Mouse (Mus musculus) liver, embryonic 12.5 days (tissue): ENCODE measurements around the gene Emc9. TPM values are rescaled to one million over a fixed set of nuclear protein-coding genes. Genes with fewer than 3 reads are reported as not detected.

Source experiments
- ATAC-seq: fragments of 200-750 bp; cut with Nextera tagmentation; 2 replicates; pipeline ENCODE4 v1.8.0; 2017; ENCODE audit warnings: moderate number of reproducible peaks, mild to moderate bottlenecking, moderate library complexity
- H3K27ac ChIP-seq: fragments of 300-500 bp; sonication (generic); 2 replicates; pipeline ENCODE4 v1.5.1; 2016; ENCODE audit warnings: mild to moderate bottlenecking
- H3K27me3 ChIP-seq: fragments of 300-500 bp; sonication (generic); replicated peaks from 2 replicates; pipeline ENCODE4 v1.6.1; 2016; ENCODE audit warnings: mild to moderate bottlenecking, moderate library complexity
- H3K36me3 ChIP-seq: fragments of 300-500 bp; sonication (generic); 2 replicates; pipeline ENCODE4 v1.6.1; 2016; ENCODE audit warnings: mild to moderate bottlenecking, moderate library complexity
- H3K4me1 ChIP-seq: fragments of 300-500 bp; sonication (generic); 2 replicates; pipeline ENCODE4 v1.6.1; 2016
- H3K4me2 ChIP-seq: fragments of 300-500 bp; sonication (generic); 2 replicates; pipeline ENCODE4 v1.6.1; 2016; ENCODE audit warnings: mild to moderate bottlenecking, moderate library complexity
- H3K4me3 ChIP-seq: fragments of 300-500 bp; sonication (generic); 2 replicates; pipeline ENCODE4 v1.5.1; 2016; ENCODE audit warnings: mild to moderate bottlenecking, moderate library complexity
- H3K9ac ChIP-seq: fragments of 300-500 bp; sonication (generic); 2 replicates; pipeline ENCODE4 v1.6.1; 2016; ENCODE audit warnings: mild to moderate bottlenecking, moderate library complexity
- H3K9me3 ChIP-seq: fragments of 300-500 bp; sonication (generic); replicated peaks from 2 replicates; pipeline ENCODE4 v1.6.1; 2016; ENCODE audit warnings: mild to moderate bottlenecking, moderate library complexity
- WGBS: fragments of 180-500 bp; shearing (Covaris S2); methylation state at CpG from one replicate; pipeline ENCODE4 v1.1.7; 2016; ENCODE audit not compliant: insufficient replicate concordance; 5-methylcytosine and 5-hydroxymethylcytosine counted together
- polyA plus RNA-seq: library from polyadenylated mRNA; unstranded; fragments of >200 nt; fragmentation: Nextera tagmentation; extraction: Ambion mirVana; gene quantifications from 2 replicates; pipeline ENCODE4 v1.2.1, GENCODE M21; 2016

The Emc9 gene
- polyA plus RNA-seq, 1 experiment from 2014 or later = 28.7 TPM

GRCm38 (mm10) chr14:55589271-55589670 lies 4.2 kb upstream of the Emc9 start:
- Histone ChIP-seq H3K36me3 (peaks cover 35% of the 10 kb centered on the region), H3K4me2 (peak overlapping the region; percentile 93; the same call in 1 of the 2 replicates), H3K9me3 (no peaks in the 10 kb centered on the region), H3K9ac (no peak overlapping the region), H3K4me3 (no peak overlapping the region), H3K4me1 (peaks cover 80% of the 10 kb centered on the region), H3K27me3 (no peaks in the 10 kb centered on the region), H3K27ac (no peak overlapping the region; the same call in 1 of the 2 replicates)
- no peak for ATAC-seq
- WGBS = 89% methylated on average over 5 of the region's 5 CpGs

GRCm38 (mm10) chr14:55586149-55586548 lies 1.0 kb upstream of the Emc9 start:
- Histone ChIP-seq H3K27me3 (no peaks in the 10 kb centered on the region), H3K4me1 (peaks cover 80% of the 10 kb centered on the region), H3K9ac (peak overlapping the region; percentile 79), H3K36me3 (peaks cover 42% of the 10 kb centered on the region), H3K27ac (peak overlapping the region; percentile 97), H3K4me2 (peak overlapping the region; percentile 99), H3K9me3 (no peaks in the 10 kb centered on the region), H3K4me3 (peak overlapping the region; percentile 80)
- 18% methylated on average over 2 of the region's 2 CpGs for WGBS
- peak; percentile 54 for ATAC-seq

DNA sequence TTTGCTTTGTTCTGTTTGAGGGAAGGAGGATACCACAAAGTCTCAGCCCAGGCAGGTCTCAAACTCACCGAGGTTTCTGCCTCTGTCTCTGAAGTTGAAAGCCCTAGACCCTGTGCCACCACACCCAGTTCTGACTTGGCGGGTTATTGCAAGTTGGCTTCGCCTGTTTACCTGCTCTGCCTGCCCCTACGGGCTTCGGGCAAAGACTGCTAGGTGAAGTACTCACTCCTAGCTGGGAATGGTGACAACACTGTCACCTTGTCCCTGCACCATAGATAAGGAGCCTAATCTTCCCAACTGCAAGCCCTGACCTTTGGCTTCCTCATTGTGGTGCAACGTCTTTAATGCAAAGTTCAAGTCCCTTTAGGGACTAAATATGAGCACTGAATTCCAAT lies 461 bp upstream of the Emc9 start:
- peak; percentile 68 for ATAC-seq
- no peaks in the 10 kb centered on the region for H3K9me3 ChIP-seq
- H3K27me3 ChIP-seq = no peaks in the 10 kb centered on the region
- peak overlapping the region; percentile 80 for H3K4me3 ChIP-seq
- H3K27ac ChIP-seq = peak overlapping the region; percentile 97
- peak overlapping the region; percentile 79 for H3K9ac ChIP-seq
- peaks cover 80% of the 10 kb centered on the region for H3K4me1 ChIP-seq
- WGBS = 17% methylated on average over 6 of the region's 6 CpGs
- peaks cover 48% of the 10 kb centered on the region for H3K36me3 ChIP-seq
- H3K4me2 ChIP-seq = peak overlapping the region; percentile 99

GRCm38 (mm10) chr14:55584303-55584701 lies 800 bp downstream of the Emc9 start:
- Histone ChIP-seq H3K27me3 (no peaks in the 10 kb centered on the region), H3K36me3 (peaks cover 57% of the 10 kb centered on the region), H3K4me2 (peak overlapping the region; percentile 99), H3K4me1 (peaks cover 77% of the 10 kb centered on the region), H3K9me3 (no peaks in the 10 kb centered on the region), H3K4me3 (peak overlapping the region; percentile 80), H3K27ac (peak overlapping the region; percentile 97), H3K9ac (peak overlapping the region; percentile 79)
- no peak for ATAC-seq
- WGBS = 22% methylated on average over 5 of the region's 5 CpGs

DNA sequence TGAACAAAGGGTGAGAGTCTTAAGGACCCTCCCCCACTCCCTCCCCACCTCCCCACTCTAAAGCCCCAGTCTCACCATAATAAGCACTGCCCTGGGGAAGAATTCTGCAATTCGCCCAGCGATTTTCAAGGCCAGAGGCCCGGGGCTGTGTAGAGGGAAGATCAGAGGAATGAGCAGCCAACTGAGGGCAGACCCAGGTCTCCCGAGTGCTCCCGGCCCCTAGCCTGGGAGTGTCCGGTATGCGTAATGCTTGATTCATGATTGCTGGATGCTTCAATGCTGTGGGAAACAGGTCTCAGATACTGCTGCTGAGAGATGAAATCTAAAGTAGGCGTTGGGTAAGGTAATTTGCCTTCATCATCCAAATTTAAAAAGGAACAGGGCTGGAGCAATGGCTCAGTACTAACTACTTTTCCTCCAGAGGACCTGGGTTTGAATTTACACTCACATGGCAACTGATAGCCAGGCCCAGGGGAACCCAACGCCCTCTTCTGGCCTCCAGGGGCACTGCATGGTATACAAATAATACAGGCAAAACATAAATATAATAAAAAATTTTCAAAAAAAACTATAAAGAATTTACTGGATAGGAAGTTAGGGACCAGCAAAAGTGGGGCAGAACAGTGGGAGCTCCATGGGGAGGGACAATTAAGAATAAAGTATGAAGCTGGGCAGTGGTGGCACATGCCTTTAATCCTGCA lies 3.0 kb downstream of the Emc9 start:
- Histone ChIP-seq H3K9me3 (no peaks in the 10 kb centered on the region), H3K9ac (no peak overlapping the region), H3K4me2 (no peak overlapping the region), H3K36me3 (peaks cover 37% of the 10 kb centered on the region), H3K27ac (peak overlapping the region; percentile 49), H3K4me1 (peaks cover 77% of the 10 kb centered on the region), H3K4me3 (no peak overlapping the region), H3K27me3 (no peaks in the 10 kb centered on the region)
- WGBS = 72% methylated on average over 9 of the region's 9 CpGs
- no peak for ATAC-seq

DNA sequence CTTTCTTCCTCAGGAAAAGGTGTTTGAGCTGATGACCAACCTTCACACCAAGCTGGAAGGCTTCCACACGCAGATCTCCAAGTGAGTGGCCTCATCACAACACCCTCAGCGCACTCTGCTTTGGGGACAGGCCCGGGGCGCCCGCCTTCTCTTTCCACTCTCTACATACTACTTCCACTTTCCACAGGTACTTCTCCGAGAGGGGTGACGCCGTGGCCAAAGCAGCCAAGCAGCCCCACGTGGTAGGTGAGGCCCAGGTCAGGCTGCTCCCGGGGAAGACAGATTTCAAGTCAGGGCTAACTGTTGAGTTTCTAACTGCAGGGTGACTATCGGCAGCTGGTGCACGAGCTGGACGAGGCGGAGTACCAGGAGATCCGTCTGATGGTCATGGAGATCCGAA lies 4.4 kb downstream of the Emc9 start:
- 87% methylated on average over 16 of the region's 16 CpGs for WGBS
- no peak for ATAC-seq
- Histone ChIP-seq H3K4me1 (peaks cover 71% of the 10 kb centered on the region), H3K9ac (no peak overlapping the region), H3K27ac (peak overlapping the region; percentile 29; the same call in 1 of the 2 replicates), H3K27me3 (no peaks in the 10 kb centered on the region), H3K36me3 (peaks cover 34% of the 10 kb centered on the region), H3K4me2 (no peak overlapping the region), H3K4me3 (no peak overlapping the region), H3K9me3 (no peaks in the 10 kb centered on the region)

- WGBS = 83% methylated on average over 23 of the region's 23 CpGs
- H3K4me2 ChIP-seq = peak overlapping the region; percentile 85
- H3K27ac ChIP-seq = peak overlapping the region; percentile 56
- H3K9ac ChIP-seq = peak overlapping the region; percentile 95; the same call in 1 of the 2 replicates
- H3K36me3 ChIP-seq = peaks cover 34% of the 10 kb centered on the region
- peaks cover 70% of the 10 kb centered on the region for H3K4me1 ChIP-seq
- no peaks in the 10 kb centered on the region for H3K9me3 ChIP-seq
- H3K4me3 ChIP-seq = peak overlapping the region; percentile 89
- no peaks in the 10 kb centered on the region for H3K27me3 ChIP-seq
- ATAC-seq = no peak
These were observed 5.3 kb downstream of the Emc9 start for GRCm38 (mm10) chr14:55579511-55580496.

- peak overlapping the region; percentile 95 for H3K9ac ChIP-seq
- peak overlapping the region; percentile 80 for H3K27ac ChIP-seq
- peak; percentile 57 for ATAC-seq
- H3K4me3 ChIP-seq = peak overlapping the region; percentile 89
- 15% methylated on average over 6 of the region's 6 CpGs for WGBS
- peaks cover 34% of the 10 kb centered on the region for H3K36me3 ChIP-seq
- H3K27me3 ChIP-seq = no peaks in the 10 kb centered on the region
- H3K4me2 ChIP-seq = peak overlapping the region; percentile 85
- no peaks in the 10 kb centered on the region for H3K9me3 ChIP-seq
- peaks cover 60% of the 10 kb centered on the region for H3K4me1 ChIP-seq
These were observed 6.3 kb downstream of the Emc9 start for GRCm38 (mm10) chr14:55578668-55579269.

GRCm38 (mm10) chr14:55577871-55578667 lies 7.0 kb downstream of the Emc9 start, which contains the start of gene Psme1:
TSS of gene Psme1 (plus strand) at chr14:55578123.
- Histone ChIP-seq H3K4me2 (peak within 1 kb of the TSS; percentile 85), H3K9me3 (no peaks in the 10 kb centered on the region), H3K4me3 (peak within 1 kb of the TSS; percentile 89), H3K36me3 (peaks cover 30% of the 10 kb centered on the region), H3K27me3 (no peaks in the 10 kb centered on the region), H3K27ac (peak within 1 kb of the TSS; percentile 80), H3K9ac (peak within 1 kb of the TSS; percentile 95), H3K4me1 (peaks cover 53% of the 10 kb centered on the region)
- WGBS = 1% methylated on average over 31 of the region's 32 CpGs
- ATAC-seq = peak; percentile 79

DNA sequence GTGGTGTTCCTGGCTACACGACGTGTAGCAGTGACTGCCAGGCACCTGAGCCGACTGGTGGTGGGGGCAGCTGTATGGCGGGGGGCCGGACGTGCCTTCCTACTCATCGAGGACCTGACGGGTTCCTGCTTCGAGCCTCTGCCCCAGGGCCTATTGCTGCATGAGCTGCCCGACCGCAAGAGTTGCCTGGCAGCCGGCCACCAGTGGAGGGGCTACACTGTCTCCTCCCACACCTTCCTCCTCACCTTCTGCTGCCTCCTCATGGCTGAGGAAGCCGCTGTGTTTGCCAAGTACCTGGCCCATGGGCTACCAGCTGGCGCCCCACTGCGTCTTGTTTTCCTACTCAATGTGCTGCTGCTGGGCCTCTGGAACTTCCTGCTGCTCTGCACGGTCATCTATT lies 8.7 kb downstream of the Emc9 start:
- peaks cover 19% of the 10 kb centered on the region for H3K36me3 ChIP-seq
- H3K9me3 ChIP-seq = no peaks in the 10 kb centered on the region
- 76% methylated on average over 16 of the region's 16 CpGs for WGBS
- H3K4me3 ChIP-seq = no peak overlapping the region
- no peak overlapping the region for H3K4me2 ChIP-seq
- H3K9ac ChIP-seq = no peak overlapping the region
- H3K27ac ChIP-seq = no peak overlapping the region
- no peaks in the 10 kb centered on the region for H3K27me3 ChIP-seq
- no peak for ATAC-seq
- H3K4me1 ChIP-seq = peaks cover 48% of the 10 kb centered on the region

DNA sequence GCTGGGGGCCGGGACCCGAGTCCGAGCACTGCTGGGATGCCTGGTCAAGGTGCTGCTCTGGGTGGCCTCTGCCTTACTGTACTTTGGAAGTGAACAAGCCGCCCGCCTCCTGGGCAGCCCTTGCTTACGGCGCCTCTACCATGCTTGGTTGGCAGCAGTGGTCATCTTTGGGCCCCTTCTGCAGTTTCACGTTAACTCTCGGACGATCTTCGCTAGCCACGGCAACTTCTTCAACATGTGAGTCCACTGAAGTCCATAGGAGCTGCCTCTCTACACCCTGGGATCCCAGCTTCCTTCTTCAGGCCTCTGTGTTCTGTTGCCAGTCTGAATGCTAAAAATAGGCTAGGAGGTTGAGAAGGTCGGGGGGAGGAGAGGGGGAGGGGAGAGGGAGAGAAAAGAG lies 9.4 kb downstream of the Emc9 start:
- Histone ChIP-seq H3K27me3 (no peaks in the 10 kb centered on the region), H3K4me2 (0 out of 2 replicates have a peak overlapping the region, but pooled peaks have one; percentile 3), H3K9me3 (no peaks in the 10 kb centered on the region), H3K36me3 (peaks cover 16% of the 10 kb centered on the region), H3K27ac (no peak overlapping the region), H3K4me3 (no peak overlapping the region), H3K4me1 (peaks cover 55% of the 10 kb centered on the region), H3K9ac (no peak overlapping the region; the same call in 1 of the 2 replicates)
- ATAC-seq = no peak
- 61% methylated on average over 13 of the region's 13 CpGs for WGBS
